Mouse (Mus musculus): ENCODE results near the gene Stx6. TPM values are rescaled to one million over a fixed set of nuclear protein-coding genes. Genes with fewer than 3 reads are reported as not detected.
"Not testable (repeated sequence)": the region's sequence is repeated elsewhere in the genome, so short reads cannot be mapped to it uniquely, and the experiment has no call there.

The Stx6 gene
- total RNA-seq, 2 experiments from 2014 or later = 113 to 118 TPM

- intact Hi-C loops (cut with DNase I) = no loop called here
- DNase-seq (ENCODE audit: low spot score in 2 of 2) = no peak
Observed at GRCm38 (mm10) chr1:155153906-155154305, 4.6 kb upstream of the Stx6 start.

DNA sequence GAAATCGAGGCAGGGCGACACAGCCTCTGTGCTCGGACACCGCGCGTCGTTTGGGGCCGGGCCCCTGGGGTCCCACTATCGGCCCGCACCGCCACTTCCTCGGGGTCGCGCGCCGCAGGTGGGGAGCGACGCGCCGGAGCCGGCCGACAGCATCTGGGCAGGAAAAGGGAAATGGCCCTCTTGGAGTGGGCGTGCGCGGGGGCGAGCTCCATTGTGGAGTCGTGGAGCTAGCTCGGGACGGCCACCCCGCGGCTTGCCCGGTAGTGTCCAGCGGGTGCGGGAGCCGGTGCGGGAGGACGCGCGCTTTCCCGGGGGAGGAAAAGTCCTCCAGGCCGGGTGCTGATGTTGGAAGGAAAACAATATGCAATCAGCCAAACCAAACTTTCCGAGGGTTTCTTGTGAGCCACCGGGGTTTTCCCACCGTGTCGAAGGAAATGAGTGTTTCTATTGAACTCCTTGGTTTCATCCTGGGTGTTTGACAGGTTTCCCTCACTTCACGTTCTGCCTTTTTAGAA is 512 bp downstream of the Stx6 start:
- DNase-seq (ENCODE audit: low spot score in 2 of 2) = peak; percentile 50 to 53
- intact Hi-C loops (cut with DNase I) = loop anchor here (5.0 kb wide), 2 partner anchors 43 to 62 kb away; partner anchors contain the start of gene Ier5

- peak in 1 of 2 experiments; percentile 32 for DNase-seq (ENCODE audit: low spot score in 2 of 2)
Observed at GRCm38 (mm10) chr1:155167453-155167852, 8.9 kb downstream of the Stx6 start.

GRCm38 (mm10) chr1:155169935-155170334 is 11.4 kb downstream of the Stx6 start:
- intact Hi-C loops (cut with DNase I) = no loop called here
- DNase-seq (ENCODE audit: low spot score in 2 of 2) = no peak

More at GRCm38 (mm10) chr1:155167453-155167852, 8.9 kb downstream of the Stx6 start:
- intact Hi-C loops (cut with DNase I) = no loop called here

DNA sequence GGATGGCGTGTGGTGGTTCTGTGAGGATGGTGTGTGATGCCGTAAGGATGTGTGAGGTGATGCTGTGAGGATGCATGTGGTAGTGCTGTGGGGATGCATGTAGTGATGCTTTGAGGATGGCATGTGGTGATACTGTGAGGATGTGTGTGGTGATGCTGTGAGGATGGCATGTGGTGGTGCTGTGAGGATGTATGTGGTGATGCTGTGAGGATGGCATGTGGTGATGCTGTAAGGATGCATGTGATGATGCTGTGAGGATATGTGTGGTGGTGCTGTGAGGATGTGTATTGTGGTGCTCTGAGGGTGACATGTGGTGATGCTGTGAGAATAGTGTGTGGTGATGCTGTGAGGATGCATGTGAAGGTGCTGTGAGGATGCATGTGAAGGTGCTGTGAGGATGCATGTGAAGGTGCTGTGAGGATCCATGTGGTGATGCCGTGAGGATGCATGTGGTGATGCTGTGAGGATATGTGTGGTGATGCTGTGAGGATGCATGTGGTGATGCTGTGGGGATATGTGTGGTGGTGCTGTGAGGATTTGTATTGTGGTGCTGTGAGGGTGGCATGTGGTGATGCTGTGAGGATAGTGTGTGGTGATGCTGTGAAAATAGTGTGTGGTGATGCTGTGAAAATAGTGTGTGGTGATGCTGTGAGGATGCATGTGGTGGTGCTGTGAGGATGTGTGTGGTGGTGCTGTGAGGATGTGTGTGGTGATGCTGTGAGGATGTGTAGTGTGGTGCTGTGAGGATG is 14.6 kb downstream of the Stx6 start:
- intact Hi-C loops (cut with DNase I) = no loop called here
- DNase-seq (ENCODE audit: low spot score in 2 of 2) = no peak

GRCm38 (mm10) chr1:155173644-155174016 is 15.1 kb downstream of the Stx6 start:
- intact Hi-C loops (cut with DNase I); DNase-seq (ENCODE audit: low spot score in 2 of 2): not testable (repeated sequence)

- intact Hi-C loops (cut with DNase I) = no loop called here
Observed at GRCm38 (mm10) chr1:155174424-155174823, 15.9 kb downstream of the Stx6 start.

GRCm38 (mm10) chr1:155178192-155178924 is 19.8 kb downstream of the Stx6 start:
- DNase-seq (ENCODE audit: low spot score in 2 of 2) = no peak
- intact Hi-C loops (cut with DNase I) = no loop called here

More at GRCm38 (mm10) chr1:155174424-155174823, 15.9 kb downstream of the Stx6 start:
- DNase-seq (ENCODE audit: low spot score in 2 of 2) = no peak

- DNase-seq (ENCODE audit: low spot score in 2 of 2) = no peak
- intact Hi-C loops (cut with DNase I) = no loop called here
Observed at GRCm38 (mm10) chr1:155184191-155184590, 25.7 kb downstream of the Stx6 start.

- DNase-seq (ENCODE audit: low spot score in 2 of 2) = no peak
- intact Hi-C loops (cut with DNase I) = no loop called here
Observed at GRCm38 (mm10) chr1:155188656-155189055, 30.1 kb downstream of the Stx6 start.

DNA sequence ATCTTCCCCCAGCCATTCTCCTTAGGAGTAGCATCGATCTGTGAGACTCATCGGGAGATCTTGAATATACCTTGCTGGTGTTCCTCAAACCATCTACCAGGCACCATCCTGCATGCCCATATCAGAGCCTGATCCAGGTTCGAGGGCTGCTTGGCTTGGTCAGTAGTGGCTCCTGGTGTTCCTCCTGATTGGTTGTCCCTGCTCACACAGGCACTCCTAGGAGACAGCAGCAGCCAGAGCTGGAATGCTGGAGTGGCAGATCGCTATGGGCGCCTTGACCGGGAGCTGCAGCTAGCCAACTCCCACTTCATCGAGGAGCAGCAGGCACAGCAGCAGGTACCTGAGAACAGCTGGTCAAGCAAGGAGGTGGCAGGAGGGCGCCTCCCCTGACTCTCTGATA is 32.7 kb downstream of the Stx6 start:
- intact Hi-C loops (cut with DNase I) = no loop called here

DNA sequence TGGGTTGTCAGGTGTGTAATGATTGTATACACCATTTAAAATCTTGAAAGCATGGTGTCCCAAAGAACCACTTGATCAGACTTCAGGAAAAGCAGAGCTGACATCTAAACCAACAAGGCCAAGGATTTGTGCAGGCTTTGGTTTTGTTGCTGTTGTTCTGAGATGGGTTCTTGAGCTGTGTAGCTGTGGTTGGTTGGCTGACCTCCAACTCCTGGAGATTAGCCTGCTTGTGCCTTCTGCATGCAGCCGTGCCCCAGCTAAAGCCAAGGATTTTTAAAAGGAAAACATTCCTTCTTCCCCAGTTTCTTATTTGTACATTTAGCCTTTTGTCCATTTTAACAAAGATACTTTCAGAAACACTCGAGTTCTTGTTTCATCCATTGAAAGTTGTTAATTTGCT is 33.2 kb downstream of the Stx6 start:
- no peak for DNase-seq (ENCODE audit: low spot score in 2 of 2)
- intact Hi-C loops (cut with DNase I) = no loop called here

More for the DNA sequence above, 32.7 kb downstream of the Stx6 start:
- DNase-seq (ENCODE audit: low spot score in 2 of 2) = no peak

DNA sequence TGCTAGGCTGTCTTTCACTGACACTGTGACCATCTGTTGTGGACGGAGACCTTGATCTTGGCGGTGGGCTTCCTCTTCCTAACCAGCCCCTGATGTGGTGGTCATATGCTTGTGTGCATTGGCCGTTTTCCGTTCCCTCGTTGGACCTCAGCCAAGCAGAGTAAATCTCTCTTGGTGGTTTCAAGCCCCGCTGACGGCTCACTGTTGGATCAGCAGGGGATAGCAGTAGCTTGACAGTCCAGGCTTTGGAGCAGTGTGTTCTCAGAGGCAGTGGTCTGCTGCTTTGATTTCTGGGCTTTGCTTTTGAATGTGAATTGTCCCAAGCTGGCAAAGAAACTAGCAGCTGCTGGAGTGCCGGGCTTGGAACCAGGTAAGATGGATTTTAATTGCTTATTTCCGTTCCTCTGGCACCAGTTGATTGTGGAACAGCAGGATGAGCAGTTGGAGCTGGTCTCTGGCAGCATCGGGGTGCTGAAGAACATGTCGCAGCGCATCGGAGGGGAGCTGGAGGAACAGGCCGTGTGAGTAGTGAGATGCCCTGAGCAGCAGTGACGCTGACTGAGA is 34.4 kb downstream of the Stx6 start:
- intact Hi-C loops (cut with DNase I) = no loop called here
- DNase-seq (ENCODE audit: low spot score in 2 of 2) = peak in 1 of 2 experiments; percentile 19

DNA sequence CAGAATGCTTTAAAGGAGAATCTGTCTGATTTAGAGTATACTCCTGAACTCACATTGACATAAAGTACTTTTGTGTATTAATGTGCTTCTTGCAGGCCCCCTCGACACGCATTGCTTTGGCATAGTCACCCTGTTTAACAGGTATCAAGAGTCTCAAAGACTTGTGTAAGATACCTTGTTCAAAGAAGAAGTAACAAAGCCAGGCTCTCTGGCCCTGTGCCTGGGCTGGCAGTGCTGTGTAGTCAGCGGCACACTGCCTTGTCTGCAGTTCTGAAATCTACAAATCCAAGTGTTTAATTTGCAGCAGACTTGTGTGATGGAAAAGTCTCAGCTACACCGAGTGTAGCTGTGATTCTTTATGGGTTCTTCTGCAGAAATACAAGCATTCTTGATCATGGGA is 38.2 kb downstream of the Stx6 start:
- DNase-seq (ENCODE audit: low spot score in 2 of 2) = no peak
- intact Hi-C loops (cut with DNase I) = no loop called here

GRCm38 (mm10) chr1:155199522-155199921 is 41.0 kb downstream of the Stx6 start:
- DNase-seq (ENCODE audit: low spot score in 2 of 2) = no peak
- intact Hi-C loops (cut with DNase I) = no loop called here

DNA sequence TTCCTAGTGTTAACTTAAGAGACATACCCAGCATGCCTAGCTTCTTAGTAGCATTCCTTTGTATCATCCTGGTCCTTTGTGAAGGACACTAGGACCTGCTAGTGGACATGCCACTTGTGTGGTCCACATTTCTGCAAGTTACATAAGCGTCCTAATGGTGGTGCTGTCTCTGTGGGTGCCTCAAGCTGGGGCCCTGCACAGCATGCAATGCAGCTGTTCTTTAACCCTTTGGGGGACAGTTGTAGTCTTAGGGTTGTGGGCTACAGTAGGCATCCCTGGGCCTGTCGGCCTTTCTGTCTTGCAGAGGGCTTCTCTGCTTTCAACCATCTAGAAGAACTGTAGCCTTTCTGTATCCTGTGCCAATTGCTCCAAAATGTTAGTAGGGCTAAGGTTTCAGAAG is 42.5 kb downstream of the Stx6 start:
- intact Hi-C loops (cut with DNase I) = loop anchor here (5.0 kb wide), 2 partner anchors 44 to 104 kb away; partner anchors contain the start of genes Ier5 and Stx6

DNA sequence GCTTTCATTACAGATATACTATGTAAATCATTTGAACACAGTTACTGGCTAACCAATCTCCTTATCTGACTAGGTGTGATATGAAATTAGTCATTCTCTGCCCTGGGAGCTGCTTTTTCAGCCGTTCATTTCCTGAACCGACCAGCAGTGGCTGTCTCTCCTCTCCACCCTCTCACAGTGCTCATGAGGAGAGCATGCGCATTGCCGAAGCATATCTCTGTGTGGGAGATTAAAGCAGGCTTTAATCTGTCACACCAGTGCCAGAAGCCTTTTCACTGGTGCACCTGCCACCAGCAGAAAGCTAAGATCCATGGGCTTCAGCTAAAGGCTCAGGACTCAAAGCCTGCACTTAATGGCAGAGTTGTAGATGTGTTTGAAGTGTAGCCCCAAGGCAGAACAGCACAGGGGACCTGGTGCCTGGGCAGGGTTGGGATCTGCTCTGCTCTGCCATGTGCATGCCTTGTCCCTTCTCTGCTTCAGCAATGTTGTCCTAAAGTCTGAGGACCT is 42.9 kb downstream of the Stx6 start:
- intact Hi-C loops (cut with DNase I) = loop anchor here (5.0 kb wide), 2 partner anchors 44 to 104 kb away; partner anchors contain the start of genes Ier5 and Stx6
- DNase-seq (ENCODE audit: low spot score in 2 of 2) = peak in 1 of 2 experiments; percentile 57

More for the DNA sequence above, 42.5 kb downstream of the Stx6 start:
- no peak for DNase-seq (ENCODE audit: low spot score in 2 of 2)

GRCm38 (mm10) chr1:155201914-155202313 is 43.4 kb downstream of the Stx6 start:
- intact Hi-C loops (cut with DNase I) = loop anchor here (5.0 kb wide), 2 partner anchors 45 to 105 kb away; partner anchors contain the start of genes Ier5 and Stx6
- DNase-seq (ENCODE audit: low spot score in 2 of 2) = no peak

- intact Hi-C loops (cut with DNase I) = loop anchor here (5.0 kb wide), 2 partner anchors 45 to 105 kb away; partner anchors contain the start of genes Ier5 and Stx6
- DNase-seq (ENCODE audit: low spot score in 2 of 2) = no peak
Observed at GRCm38 (mm10) chr1:155202472-155202871, 44.0 kb downstream of the Stx6 start.

DNA sequence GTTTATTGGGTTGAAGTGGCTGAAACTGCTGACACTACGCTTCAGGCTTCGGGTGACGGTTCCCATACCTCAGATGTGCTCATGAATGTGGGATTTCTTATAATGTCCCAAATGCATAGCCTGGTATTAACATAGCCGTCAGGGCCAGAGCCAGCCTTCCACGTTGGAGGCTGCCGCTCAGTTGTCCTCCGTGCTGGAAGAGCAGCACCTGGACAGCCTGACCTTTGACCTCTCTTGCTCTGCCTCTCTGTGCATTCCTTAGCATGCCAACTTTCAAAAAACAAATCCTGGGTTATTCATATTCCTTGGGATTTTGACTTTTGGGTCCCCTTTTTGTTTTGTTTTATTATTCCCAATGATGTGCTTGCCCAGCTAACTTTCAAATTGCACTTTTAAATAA is 44.6 kb downstream of the Stx6 start:
- no peak for DNase-seq (ENCODE audit: low spot score in 2 of 2)
- intact Hi-C loops (cut with DNase I) = loop anchor here (5.0 kb wide), 2 partner anchors 46 to 106 kb away; partner anchors contain the start of genes Ier5 and Stx6
